Mouse (Mus musculus): ENCODE measurements around the gene Apbb2. TPM values are rescaled to one million over a fixed set of nuclear protein-coding genes. Genes with fewer than 3 reads are reported as not detected.

Apbb2 gene
- polyA plus RNA-seq, 1 experiment, result 19.1 TPM

GRCm38 (mm10) chr5:66253219-66253618, 365.4 kb downstream of the Apbb2 start:
- Histone ChIP-seq H3K36me3 (ENCODE audit: control insufficient read depth, insufficient read depth) (no peaks in the 10 kb centered on the region), H3K27me3 (ENCODE audit: control insufficient read depth, insufficient read depth, insufficient read length) (no peaks in the 10 kb centered on the region), H3K79me2 (ENCODE audit: control insufficient read depth, insufficient read depth) (no peaks in the 10 kb centered on the region), H3K4me2 (ENCODE audit: low read depth) (no peak overlapping the region), H3K4me3 (no peak overlapping the region), H3ac (ENCODE audit: control insufficient read depth, insufficient read length) (no peak overlapping the region)
- TF ChIP-seq E2F4 (IDR thresholded peaks at IDR 0.05; ENCODE audit: insufficient read depth) (no peak), MAX (IDR thresholded peaks at IDR 0.05; ENCODE audit: low read depth) (no peak), SRF (IDR thresholded peaks at IDR 0.05; ENCODE audit: control insufficient read depth, insufficient read length, low read depth) (no peak), MYOD1 (IDR thresholded peaks at IDR 0.05; ENCODE audit: control insufficient read depth in 1 of 3, insufficient read length in 2 of 3, low read depth in 2 of 3) (no peak), REST (IDR thresholded peaks at IDR 0.05; ENCODE audit: insufficient read depth, insufficient read length) (no peak), TCF12 (IDR thresholded peaks at IDR 0.05; ENCODE audit: insufficient read depth, poor library complexity, severe bottlenecking) (no peak)

Other genes with a start within 250 kb of the Apbb2 start
- 2.2 TPM for gene Uchl1, start 57.3 kb upstream of the Apbb2 start, polyA plus RNA-seq (2012; fragmentation: generic; extraction: Trizol)
- 0.79 TPM for gene Limch1, start 127.0 kb upstream of the Apbb2 start, polyA plus RNA-seq (2012; fragmentation: generic; extraction: Trizol)